Mouse (Mus musculus) layer of hippocampus, postnatal 14 days (tissue): ENCODE results near the gene Ran. TPM values are rescaled to one million over a fixed set of nuclear protein-coding genes. Genes with fewer than 3 reads are reported as not detected.

Source experiments
- DNase-seq, 2 experiments: peaks; one replicate each; pipeline ENCODE4 v3.0.0; 2021 to 2022; ENCODE audit warnings: low spot score in 2 of 2, mixed read lengths in 1 of 2
- total RNA-seq, 2 experiments: library from RNA; stranded (reverse); gene quantifications; 2 replicates each; pipeline ENCODE4 v1.2.3; 2021

The Ran gene
- total RNA-seq, 2 experiments from 2014 or later, result 153 to 155 TPM

- DNase-seq, result no peak
Observed at GRCm38 (mm10) chr5:129010937-129011336, 8.9 kb upstream of the Ran start.

- DNase-seq, result no peak
Observed at GRCm38 (mm10) chr5:129015020-129015419, 4.8 kb upstream of the Ran start.

- no peak for DNase-seq
Observed at GRCm38 (mm10) chr5:129015540-129015939, 4.3 kb upstream of the Ran start.

GRCm38 (mm10) chr5:129016370-129016769, 3.5 kb upstream of the Ran start:
- no peak for DNase-seq

GRCm38 (mm10) chr5:129018782-129019489, 933 bp upstream of the Ran start:
- DNase-seq, result no peak

GRCm38 (mm10) chr5:129020300-129020668, 415 bp downstream of the Ran start:
- no peak for DNase-seq

- DNase-seq, result no peak
Observed at GRCm38 (mm10) chr5:129020731-129021130, 862 bp downstream of the Ran start.

GRCm38 (mm10) chr5:129025048-129025447, 5.2 kb downstream of the Ran start:
- DNase-seq, result no peak

GRCm38 (mm10) chr5:129025725-129026124, 5.9 kb downstream of the Ran start:
- no peak for DNase-seq

GRCm38 (mm10) chr5:129026171-129026570, 6.3 kb downstream of the Ran start:
- no peak for DNase-seq

GRCm38 (mm10) chr5:129026637-129027036, 6.8 kb downstream of the Ran start:
- no peak for DNase-seq

- DNase-seq, result no peak
Observed at GRCm38 (mm10) chr5:129029131-129029723, 9.4 kb downstream of the Ran start.

- no peak for DNase-seq
Observed at GRCm38 (mm10) chr5:129036678-129037077, 16.8 kb downstream of the Ran start.

- no peak for DNase-seq
Observed at GRCm38 (mm10) chr5:129037739-129038138, 17.9 kb downstream of the Ran start.

GRCm38 (mm10) chr5:129045641-129046580, 26.0 kb downstream of the Ran start:
- DNase-seq, result peak in 1 of 2 experiments; percentile 61

- peak; percentile 72 to 92 for DNase-seq
Observed at GRCm38 (mm10) chr5:129049372-129049771, 29.5 kb downstream of the Ran start.

GRCm38 (mm10) chr5:129051910-129052309, 32.0 kb downstream of the Ran start:
- DNase-seq, result no peak

- DNase-seq, result no peak
Observed at GRCm38 (mm10) chr5:129052636-129053355, 32.9 kb downstream of the Ran start.

GRCm38 (mm10) chr5:129054675-129055284, 34.9 kb downstream of the Ran start:
- no peak for DNase-seq

- no peak for DNase-seq
Observed at GRCm38 (mm10) chr5:129059116-129059515, 39.2 kb downstream of the Ran start.

GRCm38 (mm10) chr5:129061579-129061978, 41.7 kb downstream of the Ran start:
- DNase-seq, result peak in 1 of 2 experiments; percentile 79
